Mouse (Mus musculus): ENCODE measurements around the gene Ythdc1.

GRCm38 (mm10) chr5:86784205-86784604 lies 19.8 kb upstream of the Ythdc1 start:
- TF ChIP-seq CTCF (IDR thresholded peaks at IDR 0.05; ENCODE audit: borderline replicate concordance, insufficient read depth, low read length) = no peak
- no peak for TF ChIP-seq POLR2A (IDR thresholded peaks at IDR 0.05; ENCODE audit: low read depth, low read length)
